8 mouse cellular contexts compared by ENCODE assay signal in genomic region chr12:12356463-12356862, GRCm38 (mm10).
DNase-seq lines count a peak whose midpoint lies in the region; ATAC-seq lines count a peak whose summit lies in the region.

No protein-coding gene starts in this region.

- H3K27ac ChIP-seq in embryonic facial prominence, embryonic 14.5 days (replicated peaks; ENCODE audit: low read depth, low read length): no peak overlapping the region
- H3K27ac ChIP-seq in embryonic facial prominence, embryonic 10.5 days (replicated peaks): no peak overlapping the region

- no peaks in the 10 kb centered on the region for H3K4me1 ChIP-seq in embryonic facial prominence, embryonic 14.5 days (ENCODE audit: control insufficient read depth, insufficient read depth, low read length)
- peaks cover 6% of the 10 kb centered on the region for H3K4me1 ChIP-seq in embryonic facial prominence, embryonic 10.5 days

- no peak overlapping the region for H3K9ac ChIP-seq in embryonic facial prominence, embryonic 14.5 days (ENCODE audit: low read depth, low read length)

- no peaks in the 10 kb centered on the region for H3K36me3 ChIP-seq in embryonic facial prominence, embryonic 14.5 days (ENCODE audit: control insufficient read depth, insufficient read depth, low read length)
- H3K36me3 ChIP-seq in embryonic facial prominence, embryonic 10.5 days (replicated peaks): no peaks in the 10 kb centered on the region

- ATAC-seq in embryonic facial prominence, embryonic 14.5 days (ENCODE audit: low read depth): no peak
- no peak for ATAC-seq in megakaryocyte, adult 5-6 weeks (ENCODE audit: poor library complexity, severe bottlenecking)

- WGBS in embryonic facial prominence, embryonic 14.5 days: 50% methylated on average over 1 of the region's 1 CpGs
- 78% methylated on average over 1 of the region's 1 CpGs for WGBS in embryonic facial prominence, embryonic 10.5 days

- intact Hi-C loops in heart, postnatal 10 days (cut with DNase I): no loop called here

- no peaks in the 10 kb centered on the region for H3K9me3 ChIP-seq in embryonic facial prominence, embryonic 14.5 days (ENCODE audit: control insufficient read depth, low read length)
- no peaks in the 10 kb centered on the region for H3K9me3 ChIP-seq in embryonic facial prominence, embryonic 10.5 days

- H3K4me3 ChIP-seq in embryonic facial prominence, embryonic 14.5 days (ENCODE audit: low read depth, low read length): no peak overlapping the region
- H3K4me3 ChIP-seq in embryonic facial prominence, embryonic 10.5 days: no peak overlapping the region

- no peak overlapping the region for H3K4me2 ChIP-seq in embryonic facial prominence, embryonic 14.5 days (ENCODE audit: low read depth, low read length)

- peak; percentile 61 for DNase-seq in embryonic facial prominence, embryonic 14.5 days (ENCODE audit: low spot score)
- DNase-seq in embryonic facial prominence, embryonic 10.5 days (ENCODE audit: low spot score): no peak
- peak; percentile 56 to 58 for DNase-seq in right cerebral cortex, postnatal 10 days (ENCODE audit: low spot score in 2 of 2)
- DNase-seq in right cerebral cortex, postnatal 25 days: no peak
- DNase-seq in heart, postnatal 10 days: peak; percentile 32 to 53
- peak; percentile 38 for DNase-seq in yolk sac, embryonic 10.5 days (ENCODE audit: low spot score)
- DNase-seq in layer of hippocampus, adult 18-20 months (ENCODE audit: low spot score in 2 of 2): no peak

- no peaks in the 10 kb centered on the region for H3K27me3 ChIP-seq in embryonic facial prominence, embryonic 14.5 days (replicated peaks; ENCODE audit: control insufficient read depth, insufficient read depth, low read length)
- H3K27me3 ChIP-seq in embryonic facial prominence, embryonic 10.5 days (replicated peaks; ENCODE audit: low read depth, poor library complexity, severe bottlenecking): no peaks in the 10 kb centered on the region

Comparison
In these comparisons a context has a peak if more than half of its experiments do, and no peak if none do; other contexts are left out.
1. DNase-seq: peak in embryonic facial prominence, embryonic 14.5 days (single experiment), right cerebral cortex, postnatal 10 days (2 of 2), heart, postnatal 10 days (2 of 2) and yolk sac, embryonic 10.5 days (single experiment); none in embryonic facial prominence, embryonic 10.5 days (single experiment), right cerebral cortex, postnatal 25 days (single experiment) and layer of hippocampus, adult 18-20 months (0 of 2).